ENCODE assay signal across 8 mouse cellular contexts in genomic region chr15:78869775-78870174, GRCm38 (mm10). TPM values are rescaled to one million over a fixed set of nuclear protein-coding genes. Genes with fewer than 3 reads are reported as not detected.
DNase-seq lines count a peak whose midpoint lies in the region; ATAC-seq and TF ChIP-seq lines count a peak whose summit lies in the region.

No protein-coding gene starts in this region.

- WGBS in kidney, embryonic 14.5 days, result 26% methylated on average over 6 of the region's 6 CpGs
- 17% methylated on average over 6 of the region's 6 CpGs for WGBS in liver, embryonic 14.5 days (ENCODE audit: insufficient replicate concordance)
- WGBS in stomach, postnatal 0 days, result 30% methylated on average over 6 of the region's 6 CpGs

- ATAC-seq in kidney, embryonic 14.5 days (ENCODE audit: low FRiP score, low TSS enrichment), result no peak
- no peak for ATAC-seq in liver, embryonic 14.5 days (ENCODE audit: insufficient read depth)
- ATAC-seq in stomach, postnatal 0 days (ENCODE audit: low FRiP score, low TSS enrichment), result no peak

- no peak overlapping the region for H3K27ac ChIP-seq in kidney, embryonic 14.5 days (ENCODE audit: low read depth, low read length)
- no peak overlapping the region for H3K27ac ChIP-seq in liver, embryonic 14.5 days
- H3K27ac ChIP-seq in stomach, postnatal 0 days (replicated peaks), result no peak overlapping the region

- H3K9ac ChIP-seq in kidney, embryonic 14.5 days (ENCODE audit: low read depth, low read length), result no peak overlapping the region
- H3K9ac ChIP-seq in liver, embryonic 14.5 days (replicated peaks), result no peak overlapping the region
- H3K9ac ChIP-seq in stomach, postnatal 0 days (ENCODE audit: low read length), result no peak overlapping the region

- DNase-seq in kidney, adult 18-20 months, result peak; percentile 59
- peak; percentile 81 for DNase-seq in CD4-positive, CD25-positive, alpha-beta regulatory T cell, adult 2 months (ENCODE audit: low read depth, low spot score)
- peak; percentile 80 for DNase-seq in R1 (ENCODE audit: low read depth, low spot score)
- peak; percentile 68 for DNase-seq in embryo, embryonic 11 days
- peak in 1 of 3 experiments; percentile 45 for DNase-seq in liver, embryonic 14.5 days (ENCODE audit: low read depth in 3 of 3, low spot score in 3 of 3)
- peak; percentile 62 for DNase-seq in stomach, postnatal 0 days (ENCODE audit: low spot score)
- no peak for DNase-seq in spleen, adult 12 weeks (ENCODE audit: low spot score)

- H3K4me3 ChIP-seq in kidney, embryonic 14.5 days (ENCODE audit: low read length), result no peak overlapping the region
- no peak overlapping the region for H3K4me3 ChIP-seq in liver, embryonic 14.5 days (ENCODE audit: insufficient read depth in 1 of 2, low read depth in 2 of 2, low read length in 2 of 2)
- H3K4me3 ChIP-seq in stomach, postnatal 0 days (ENCODE audit: low read depth, low read length), result no peak overlapping the region

- H3K36me3 ChIP-seq in kidney, embryonic 14.5 days (ENCODE audit: control insufficient read depth, insufficient read depth, low read length), result no peaks in the 10 kb centered on the region
- H3K36me3 ChIP-seq in liver, embryonic 14.5 days (replicated peaks; ENCODE audit: control insufficient read depth, insufficient read depth, low read depth), result no peaks in the 10 kb centered on the region
- H3K36me3 ChIP-seq in stomach, postnatal 0 days (ENCODE audit: control insufficient read depth, insufficient read depth, low read length), result no peaks in the 10 kb centered on the region

- no peak overlapping the region for H3K4me2 ChIP-seq in kidney, embryonic 14.5 days (replicated peaks; ENCODE audit: low read depth, low read length)
- H3K4me2 ChIP-seq in liver, embryonic 14.5 days (ENCODE audit: low read depth), result no peak overlapping the region
- no peak overlapping the region for H3K4me2 ChIP-seq in stomach, postnatal 0 days (replicated peaks; ENCODE audit: low read depth)

- TF ChIP-seq CTCF in liver, embryonic 14.5 days (IDR thresholded peaks at IDR 0.05; ENCODE audit: low read depth), result peak; percentile 78
- TF ChIP-seq CTCF in stomach, postnatal 0 days (IDR thresholded peaks at IDR 0.05; ENCODE audit: low read depth), result peak; percentile 82

- no peak for TF ChIP-seq EP300 in liver, embryonic 14.5 days (IDR thresholded peaks at IDR 0.05; ENCODE audit: low read depth)
- no peak for TF ChIP-seq EP300 in stomach, postnatal 0 days (optimal IDR thresholded peaks at IDR 0.05)

- H3K9me3 ChIP-seq in kidney, embryonic 14.5 days (ENCODE audit: control insufficient read depth, low read length), result no peaks in the 10 kb centered on the region
- no peaks in the 10 kb centered on the region for H3K9me3 ChIP-seq in liver, embryonic 14.5 days (ENCODE audit: control insufficient read depth, low read length)
- H3K9me3 ChIP-seq in stomach, postnatal 0 days (ENCODE audit: control insufficient read depth, low read length), result no peaks in the 10 kb centered on the region

- no peaks in the 10 kb centered on the region for H3K27me3 ChIP-seq in kidney, embryonic 14.5 days (ENCODE audit: control insufficient read depth, insufficient read depth, low read length)
- no peaks in the 10 kb centered on the region for H3K27me3 ChIP-seq in liver, embryonic 14.5 days (ENCODE audit: control insufficient read depth, insufficient read depth, low read length)
- no peaks in the 10 kb centered on the region for H3K27me3 ChIP-seq in stomach, postnatal 0 days (ENCODE audit: control insufficient read depth, insufficient read depth, low read length)

- peaks cover 7% of the 10 kb centered on the region for H3K4me1 ChIP-seq in kidney, embryonic 14.5 days (ENCODE audit: control insufficient read depth, insufficient read depth, low read length)
- peaks cover 0 to 5% of the 10 kb centered on the region in 2 experiments; a peak in 1 of 4 replicates for H3K4me1 ChIP-seq in liver, embryonic 14.5 days (replicated peaks; ENCODE audit: control insufficient read depth in 2 of 2, insufficient read depth in 2 of 2, low read length in 1 of 2)
- H3K4me1 ChIP-seq in stomach, postnatal 0 days (replicated peaks; ENCODE audit: control insufficient read depth, insufficient read depth), result no peaks in the 10 kb centered on the region; the same call in 1 of the 2 replicates

RNA-seq across cellular contexts. Expression of gene Gga1, which starts 7.2 kb away (rescaled TPM):
- polyA plus RNA-seq in kidney, embryonic 14.5 days (2014; fragmentation: Nextera tagmentation; extraction: Ambion mirVana), result 33.9 and 44.8 TPM in 2 replicates
- polyA plus RNA-seq in liver, embryonic 14.5 days (2012; rRNA removed), result 16.6 and 19.1 TPM in 2 replicates
- polyA plus RNA-seq in liver, embryonic 14.5 days (2014; fragmentation: Nextera tagmentation; extraction: Ambion mirVana), result 13.6 and 15.6 TPM in 2 replicates
- 35.6 and 39.3 TPM in 2 replicates for polyA plus RNA-seq in stomach, postnatal 0 days (2015; fragmentation: Nextera tagmentation; extraction: Ambion mirVana)

RNA-seq across cellular contexts. Expression of gene Lgals2, which starts 14.4 kb away (rescaled TPM):
- 0.53 and 1.6 TPM in 2 replicates for polyA plus RNA-seq in kidney, embryonic 14.5 days (2014; fragmentation: Nextera tagmentation; extraction: Ambion mirVana)
- 8.7 and 9.8 TPM in 2 replicates for polyA plus RNA-seq in liver, embryonic 14.5 days (2012; rRNA removed)
- polyA plus RNA-seq in liver, embryonic 14.5 days (2014; fragmentation: Nextera tagmentation; extraction: Ambion mirVana), result 14.0 and 15.0 TPM in 2 replicates
- polyA plus RNA-seq in stomach, postnatal 0 days (2015; fragmentation: Nextera tagmentation; extraction: Ambion mirVana), result 39.4 and 39.5 TPM in 2 replicates

RNA-seq across cellular contexts. Expression of gene Cdc42ep1, which starts 27.4 kb away (rescaled TPM):
- 28.4 and 37.9 TPM in 2 replicates for polyA plus RNA-seq in kidney, embryonic 14.5 days (2014; fragmentation: Nextera tagmentation; extraction: Ambion mirVana)
- polyA plus RNA-seq in liver, embryonic 14.5 days (2012; rRNA removed), result 8.1 and 10.1 TPM in 2 replicates
- polyA plus RNA-seq in liver, embryonic 14.5 days (2014; fragmentation: Nextera tagmentation; extraction: Ambion mirVana), result 7.8 and 8.6 TPM in 2 replicates
- polyA plus RNA-seq in stomach, postnatal 0 days (2015; fragmentation: Nextera tagmentation; extraction: Ambion mirVana), result 37.7 and 45.4 TPM in 2 replicates

RNA-seq across cellular contexts. Expression of gene Gm49510, which starts 29.7 kb away (rescaled TPM):
- polyA plus RNA-seq in kidney, embryonic 14.5 days (2014; fragmentation: Nextera tagmentation; extraction: Ambion mirVana), result 0.19 and 0.59 TPM in 2 replicates
- polyA plus RNA-seq in liver, embryonic 14.5 days (2012; rRNA removed), result 0.03 and 0.17 TPM in 2 replicates
- 0.10 and 0.13 TPM in 2 replicates for polyA plus RNA-seq in liver, embryonic 14.5 days (2014; fragmentation: Nextera tagmentation; extraction: Ambion mirVana)
- polyA plus RNA-seq in stomach, postnatal 0 days (2015; fragmentation: Nextera tagmentation; extraction: Ambion mirVana), result 0.27 and 0.28 TPM in 2 replicates

RNA-seq across cellular contexts. Expression of gene Sh3bp1, which starts 29.8 kb away (rescaled TPM):
- 32.7 and 38.5 TPM in 2 replicates for polyA plus RNA-seq in kidney, embryonic 14.5 days (2014; fragmentation: Nextera tagmentation; extraction: Ambion mirVana)
- polyA plus RNA-seq in liver, embryonic 14.5 days (2012; rRNA removed), result 22.2 and 23.2 TPM in 2 replicates
- polyA plus RNA-seq in liver, embryonic 14.5 days (2014; fragmentation: Nextera tagmentation; extraction: Ambion mirVana), result 13.3 and 15.3 TPM in 2 replicates
- polyA plus RNA-seq in stomach, postnatal 0 days (2015; fragmentation: Nextera tagmentation; extraction: Ambion mirVana), result 22.7 and 27.4 TPM in 2 replicates
